Mouse (Mus musculus): ENCODE measurements at regions not wholly inside any gene's neighbourhood (a gene's known extent, or its start where the extent isn't known, plus 50 kb on each side); places are given as distances from the start of the nearest gene placed in this dataset.

GRCm38 (mm10) chr7:129743955-129744666 lies 152.4 kb downstream of the Wdr11 start:
- TF ChIP-seq POLR2A (IDR thresholded peaks at IDR 0.05; ENCODE audit: insufficient read depth, low read depth, low read length) (no peak), CTCF (IDR thresholded peaks at IDR 0.05) (no peak)

Data from heart, adult 2 months (tissue).